Mouse (Mus musculus) embryonic facial prominence, embryonic 15.5 days (tissue): Measurements from ENCODE around the gene Bpifa6. TPM values are rescaled to one million over a fixed set of nuclear protein-coding genes. Genes with fewer than 3 reads are reported as not detected.

Experiments used
- ATAC-seq: fragments of 200-750 bp; cut with Nextera tagmentation; 2 replicates; pipeline ENCODE4 v1.8.0; 2017; ENCODE audit warnings: low read depth, moderate TSS enrichment; ENCODE audit not compliant: insufficient number of reproducible peaks, low FRiP score, low TSS enrichment
- H3K27ac ChIP-seq: fragments of 300-500 bp; sonication (generic); replicated peaks from 2 replicates; pipeline ENCODE4 v1.5.1; 2015; ENCODE audit warnings: mild to moderate bottlenecking, inconsistent platforms
- H3K27me3 ChIP-seq: fragments of 300-500 bp; sonication (generic); 2 replicates; pipeline ENCODE4 v1.6.1; 2015; ENCODE audit warnings: inconsistent platforms
- H3K36me3 ChIP-seq: fragments of 300-500 bp; sonication (generic); 2 replicates; pipeline ENCODE4 v1.6.1; 2015; ENCODE audit warnings: mild to moderate bottlenecking, inconsistent platforms
- H3K4me1 ChIP-seq: fragments of 300-500 bp; sonication (generic); 2 replicates; pipeline ENCODE4 v1.6.1; 2015; ENCODE audit warnings: inconsistent platforms
- H3K4me2 ChIP-seq: fragments of 300-500 bp; sonication (generic); replicated peaks from 2 replicates; pipeline ENCODE4 v1.6.1; 2015; ENCODE audit warnings: mild to moderate bottlenecking, inconsistent platforms
- H3K4me3 ChIP-seq: fragments of 300-500 bp; sonication (generic); replicated peaks from 2 replicates; pipeline ENCODE4 v1.5.1; 2015; ENCODE audit warnings: mild to moderate bottlenecking, inconsistent platforms
- H3K9ac ChIP-seq: fragments of 300-500 bp; sonication (generic); 2 replicates; pipeline ENCODE4 v1.6.1; 2015; ENCODE audit warnings: inconsistent platforms
- H3K9me3 ChIP-seq: fragments of 300-500 bp; sonication (generic); replicated peaks from 2 replicates; pipeline ENCODE4 v1.6.1; 2016; ENCODE audit warnings: inconsistent platforms
- WGBS: fragments of 180-500 bp; shearing (Covaris S2); methylation state at CpG from one replicate; pipeline ENCODE4 v1.1.7; 2015; 5-methylcytosine and 5-hydroxymethylcytosine counted together
- polyA plus RNA-seq: library from polyadenylated mRNA; unstranded; fragments of >200 nt; fragmentation: Nextera tagmentation; extraction: Ambion mirVana; gene quantifications from 2 replicates; pipeline ENCODE4 v1.2.1, GENCODE M21; 2015

Gene Bpifa6
- 0.11 TPM in 1 of 2 replicates, not detected in the other for polyA plus RNA-seq

- Histone ChIP-seq H3K27me3 (no peaks in the 10 kb centered on the region), H3K36me3 (no peaks in the 10 kb centered on the region), H3K4me1 (no peaks in the 10 kb centered on the region), H3K9me3 (no peaks in the 10 kb centered on the region), H3K27ac (no peak within 1 kb of the TSS), H3K4me3 (no peak within 1 kb of the TSS), H3K9ac (no peak within 1 kb of the TSS), H3K4me2 (no peak within 1 kb of the TSS)
- ATAC-seq, result no peak
- 50% methylated on average over 5 of the region's 5 CpGs for WGBS
Measured at GRCm38 (mm10) chr2:153974582-153974981, at the start of gene Bpifa6. Gene Bpifa6 (plus strand): TSS chr2:153974945.

GRCm38 (mm10) chr2:153929871-153930413 lies 44.8 kb upstream of the Bpifa6 start:
- 53% methylated on average over 3 of the region's 3 CpGs for WGBS
- no peaks in the 10 kb centered on the region for H3K9me3 ChIP-seq
- H3K27ac ChIP-seq, result no peak overlapping the region
- H3K4me3 ChIP-seq, result no peak overlapping the region
- H3K36me3 ChIP-seq, result no peaks in the 10 kb centered on the region
- H3K4me2 ChIP-seq, result no peak overlapping the region
- no peaks in the 10 kb centered on the region for H3K4me1 ChIP-seq
- no peak for ATAC-seq
- H3K27me3 ChIP-seq, result no peaks in the 10 kb centered on the region
- H3K9ac ChIP-seq, result no peak overlapping the region

- Histone ChIP-seq H3K27ac (no peak overlapping the region), H3K9me3 (no peaks in the 10 kb centered on the region), H3K27me3 (no peaks in the 10 kb centered on the region), H3K9ac (no peak overlapping the region), H3K4me2 (no peak overlapping the region), H3K36me3 (no peaks in the 10 kb centered on the region), H3K4me1 (no peaks in the 10 kb centered on the region), H3K4me3 (no peak overlapping the region)
- 77% methylated on average over 6 of the region's 6 CpGs for WGBS
- no peak for ATAC-seq
Measured at GRCm38 (mm10) chr2:153931125-153931524, 43.6 kb upstream of the Bpifa6 start.

- Histone ChIP-seq H3K4me3 (no peak overlapping the region), H3K9ac (no peak overlapping the region), H3K4me1 (no peaks in the 10 kb centered on the region), H3K36me3 (no peaks in the 10 kb centered on the region), H3K4me2 (no peak overlapping the region), H3K27me3 (no peaks in the 10 kb centered on the region), H3K9me3 (no peaks in the 10 kb centered on the region), H3K27ac (no peak overlapping the region)
- 71% methylated on average over 6 of the region's 6 CpGs for WGBS
- no peak for ATAC-seq
Measured at GRCm38 (mm10) chr2:153933311-153933710, 41.4 kb upstream of the Bpifa6 start.

GRCm38 (mm10) chr2:153935348-153935747 lies 39.4 kb upstream of the Bpifa6 start:
- WGBS, result 85% methylated on average over 6 of the region's 6 CpGs
- Histone ChIP-seq H3K36me3 (no peaks in the 10 kb centered on the region), H3K27me3 (no peaks in the 10 kb centered on the region), H3K4me1 (no peaks in the 10 kb centered on the region), H3K4me2 (no peak overlapping the region), H3K9me3 (no peaks in the 10 kb centered on the region), H3K27ac (no peak overlapping the region), H3K9ac (no peak overlapping the region), H3K4me3 (no peak overlapping the region)
- ATAC-seq, result no peak

- ATAC-seq, result no peak
- no peaks in the 10 kb centered on the region for H3K27me3 ChIP-seq
- H3K9ac ChIP-seq, result no peak within 1 kb of the TSS
- H3K27ac ChIP-seq, result no peak within 1 kb of the TSS
- no peaks in the 10 kb centered on the region for H3K4me1 ChIP-seq
- 68% methylated on average over 5 of the region's 5 CpGs for WGBS
- H3K9me3 ChIP-seq, result no peaks in the 10 kb centered on the region
- H3K4me2 ChIP-seq, result no peak within 1 kb of the TSS
- no peaks in the 10 kb centered on the region for H3K36me3 ChIP-seq
- no peak within 1 kb of the TSS for H3K4me3 ChIP-seq
Measured at GRCm38 (mm10) chr2:153937843-153938242, 36.9 kb upstream of the Bpifa6 start, which contains the start of gene Bpifb4. Gene Bpifb4 (plus strand): TSS chr2:153938212.

GRCm38 (mm10) chr2:153943537-153943936 lies 31.2 kb upstream of the Bpifa6 start:
- no peak overlapping the region for H3K4me2 ChIP-seq
- H3K4me1 ChIP-seq, result no peaks in the 10 kb centered on the region
- no peaks in the 10 kb centered on the region for H3K9me3 ChIP-seq
- H3K9ac ChIP-seq, result no peak overlapping the region
- 37% methylated on average over 3 of the region's 3 CpGs for WGBS
- H3K36me3 ChIP-seq, result no peaks in the 10 kb centered on the region
- H3K4me3 ChIP-seq, result no peak overlapping the region
- no peak for ATAC-seq
- no peak overlapping the region for H3K27ac ChIP-seq
- H3K27me3 ChIP-seq, result no peaks in the 10 kb centered on the region

- no peaks in the 10 kb centered on the region for H3K4me1 ChIP-seq
- H3K9me3 ChIP-seq, result no peaks in the 10 kb centered on the region
- H3K27ac ChIP-seq, result no peak overlapping the region
- 88% methylated on average over 8 of the region's 8 CpGs for WGBS
- no peaks in the 10 kb centered on the region for H3K36me3 ChIP-seq
- no peaks in the 10 kb centered on the region for H3K27me3 ChIP-seq
- ATAC-seq, result no peak
- no peak overlapping the region for H3K4me3 ChIP-seq
- no peak overlapping the region for H3K4me2 ChIP-seq
- H3K9ac ChIP-seq, result no peak overlapping the region
Measured at GRCm38 (mm10) chr2:153944567-153944966, 30.2 kb upstream of the Bpifa6 start.

- no peaks in the 10 kb centered on the region for H3K36me3 ChIP-seq
- 28% methylated on average over 6 of the region's 6 CpGs for WGBS
- H3K4me1 ChIP-seq, result no peaks in the 10 kb centered on the region
- H3K9me3 ChIP-seq, result no peaks in the 10 kb centered on the region
- no peak for ATAC-seq
- no peak overlapping the region for H3K27ac ChIP-seq
- H3K27me3 ChIP-seq, result no peaks in the 10 kb centered on the region
- H3K4me2 ChIP-seq, result no peak overlapping the region
- H3K4me3 ChIP-seq, result no peak overlapping the region
- H3K9ac ChIP-seq, result no peak overlapping the region
Measured at GRCm38 (mm10) chr2:153952897-153953296, 21.8 kb upstream of the Bpifa6 start.

- no peak for ATAC-seq
- 10% methylated on average over 6 of the region's 6 CpGs for WGBS
Measured at GRCm38 (mm10) chr2:153953836-153954235, 20.9 kb upstream of the Bpifa6 start.

GRCm38 (mm10) chr2:153962821-153963331 lies 11.9 kb upstream of the Bpifa6 start:
- H3K4me2 ChIP-seq, result no peak overlapping the region
- H3K4me3 ChIP-seq, result no peak overlapping the region
- no peaks in the 10 kb centered on the region for H3K9me3 ChIP-seq
- H3K9ac ChIP-seq, result no peak overlapping the region
- no peaks in the 10 kb centered on the region for H3K4me1 ChIP-seq
- WGBS, result 69% methylated on average over 4 of the region's 4 CpGs
- no peak for ATAC-seq
- H3K36me3 ChIP-seq, result no peaks in the 10 kb centered on the region
- no peaks in the 10 kb centered on the region for H3K27me3 ChIP-seq
- no peak overlapping the region for H3K27ac ChIP-seq

More at GRCm38 (mm10) chr2:153953836-153954235, 20.9 kb upstream of the Bpifa6 start:
- Histone ChIP-seq H3K4me1 (no peaks in the 10 kb centered on the region), H3K9me3 (no peaks in the 10 kb centered on the region), H3K27ac (no peak overlapping the region), H3K4me3 (no peak overlapping the region), H3K27me3 (no peaks in the 10 kb centered on the region), H3K36me3 (no peaks in the 10 kb centered on the region), H3K9ac (no peak overlapping the region), H3K4me2 (peak overlapping the region; percentile 34)

- Histone ChIP-seq H3K4me1 (no peaks in the 10 kb centered on the region), H3K4me2 (no peak overlapping the region), H3K36me3 (no peaks in the 10 kb centered on the region), H3K9ac (no peak overlapping the region), H3K4me3 (no peak overlapping the region), H3K27me3 (no peaks in the 10 kb centered on the region), H3K27ac (no peak overlapping the region), H3K9me3 (no peaks in the 10 kb centered on the region)
- no peak for ATAC-seq
- 90% methylated on average over 1 of the region's 1 CpGs for WGBS
Measured at GRCm38 (mm10) chr2:153963334-153963733, 11.4 kb upstream of the Bpifa6 start.
